Mouse (Mus musculus) heart, postnatal 4 days (tissue): ENCODE data around the gene Myrip. TPM values are rescaled to one million over a fixed set of nuclear protein-coding genes. Genes with fewer than 3 reads are reported as not detected.
A peak's percentile ranks its signal among the peaks of the same experiment; 100 is the strongest.
"Not testable (repeated sequence)": the region's sequence is repeated elsewhere in the genome, so short reads cannot be mapped to it uniquely, and the experiment has no call there.

Experiments
- DNase-seq: peaks from one replicate; pipeline ENCODE4 v3.0.0; 2021
- total RNA-seq, 2 experiments: library from RNA; stranded (reverse); gene quantifications; 2 replicates each; pipeline ENCODE4 v1.2.3; 2021

Gene Myrip
- total RNA-seq, 2 experiments from 2014 or later = 1.2 to 1.3 TPM

DNA sequence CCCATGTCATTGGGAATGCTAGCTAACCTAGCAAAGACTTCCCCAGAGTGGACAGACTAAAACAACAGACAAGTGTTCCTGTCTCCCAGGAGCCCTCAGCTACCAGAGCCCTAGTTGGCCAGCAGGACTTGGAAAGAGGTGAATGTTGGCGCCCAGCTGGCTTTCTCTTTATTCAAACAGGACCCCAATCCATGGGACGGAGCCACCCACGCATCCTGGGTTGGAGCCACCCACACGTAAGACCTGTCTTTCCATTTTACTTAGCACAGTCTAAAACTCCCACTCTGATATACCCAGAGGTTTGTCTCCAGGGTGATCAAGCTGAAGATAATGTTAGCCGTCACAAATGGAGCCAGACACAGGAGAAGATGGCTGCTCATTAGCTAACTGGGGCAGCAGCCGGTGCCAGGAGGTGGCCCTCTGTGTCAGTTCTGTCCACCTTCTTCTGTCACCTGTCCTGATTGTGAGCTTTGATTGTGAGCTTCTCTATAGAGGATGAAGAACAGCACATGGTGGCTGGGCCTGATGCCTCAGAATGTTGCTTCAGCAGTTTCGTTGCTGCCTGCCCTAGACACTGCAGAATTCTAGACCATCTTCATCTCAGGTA is 95.4 kb downstream of the Myrip start:
- DNase-seq = no peak

DNA sequence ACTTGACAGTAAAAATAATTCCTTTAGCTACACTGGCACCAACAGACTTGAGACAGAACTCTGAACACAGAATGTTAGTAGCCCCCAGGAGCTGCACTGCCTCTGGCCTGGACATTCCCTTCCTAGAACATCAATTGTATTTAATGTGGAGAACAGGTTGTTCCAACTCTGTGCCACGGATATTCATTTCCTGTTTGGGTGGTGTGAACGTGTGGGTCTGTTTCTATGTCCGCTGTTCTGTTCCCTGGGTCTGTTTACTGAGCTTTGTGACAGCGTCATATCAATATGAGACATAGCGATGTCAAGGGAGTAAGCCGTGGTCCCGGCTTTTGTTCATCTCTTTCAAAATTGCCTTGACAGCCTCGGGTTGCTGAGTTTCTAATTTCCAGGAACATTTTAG is 97.0 kb downstream of the Myrip start:
- DNase-seq = no peak

DNA sequence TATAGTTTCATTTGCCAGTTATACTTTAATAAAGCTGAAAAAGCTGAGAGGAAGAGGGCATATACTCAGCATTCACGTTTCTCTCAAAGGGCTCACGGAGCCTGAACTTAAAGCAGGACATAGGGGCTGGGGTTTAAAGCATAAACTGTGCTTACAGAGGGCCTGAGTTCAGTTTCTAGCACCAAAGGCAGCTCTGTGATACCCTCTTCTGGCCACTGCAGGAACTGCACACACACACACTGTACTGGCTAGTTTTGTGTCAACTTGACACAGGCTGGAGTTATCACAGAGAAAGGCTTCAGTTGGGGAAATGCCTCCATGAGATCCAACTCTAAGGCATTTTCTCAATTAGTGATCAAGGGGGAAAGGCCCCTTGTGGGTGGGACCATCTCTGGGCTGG is 98.2 kb downstream of the Myrip start:
- DNase-seq = not testable (repeated sequence)

DNA sequence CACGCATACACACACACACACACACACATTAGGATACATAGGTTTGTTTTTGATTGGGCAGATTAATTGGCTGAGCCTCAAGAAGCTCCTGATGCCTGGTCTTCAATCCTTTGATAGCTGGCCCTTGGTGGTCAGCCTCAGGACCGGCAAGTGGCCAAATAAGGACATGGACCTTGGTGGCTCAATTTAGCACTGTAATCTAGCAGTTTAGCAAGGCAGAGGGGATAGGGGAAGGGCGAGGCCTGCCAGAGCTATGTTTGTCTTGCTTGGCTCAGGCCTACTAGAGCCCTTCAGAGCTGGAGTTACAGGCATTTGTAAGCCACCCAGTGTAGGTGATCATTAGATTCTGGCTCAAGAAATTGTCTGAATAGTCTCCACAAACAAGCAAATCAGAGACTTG is 101.1 kb downstream of the Myrip start:
- DNase-seq = peak; percentile 46

DNA sequence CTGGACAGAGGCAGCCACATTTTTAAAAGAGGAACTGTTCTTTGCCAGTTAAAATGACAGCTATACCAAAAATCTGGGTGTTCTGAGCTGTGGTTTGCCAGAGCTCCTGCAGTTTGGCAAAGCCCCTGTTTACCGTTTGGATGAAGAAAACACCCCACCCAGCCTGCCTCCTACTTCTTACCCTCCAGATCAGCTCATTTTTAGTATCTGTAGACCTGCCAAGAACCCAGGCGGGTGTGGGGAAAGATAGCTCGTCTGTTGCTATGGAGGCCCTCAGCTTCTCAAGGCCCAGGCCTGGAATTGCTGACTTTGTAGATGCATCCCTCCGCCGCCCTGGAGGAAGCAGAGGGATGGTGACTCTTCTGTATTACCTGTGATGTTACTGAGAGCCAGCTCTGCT is 102.3 kb downstream of the Myrip start:
- DNase-seq = no peak

DNA sequence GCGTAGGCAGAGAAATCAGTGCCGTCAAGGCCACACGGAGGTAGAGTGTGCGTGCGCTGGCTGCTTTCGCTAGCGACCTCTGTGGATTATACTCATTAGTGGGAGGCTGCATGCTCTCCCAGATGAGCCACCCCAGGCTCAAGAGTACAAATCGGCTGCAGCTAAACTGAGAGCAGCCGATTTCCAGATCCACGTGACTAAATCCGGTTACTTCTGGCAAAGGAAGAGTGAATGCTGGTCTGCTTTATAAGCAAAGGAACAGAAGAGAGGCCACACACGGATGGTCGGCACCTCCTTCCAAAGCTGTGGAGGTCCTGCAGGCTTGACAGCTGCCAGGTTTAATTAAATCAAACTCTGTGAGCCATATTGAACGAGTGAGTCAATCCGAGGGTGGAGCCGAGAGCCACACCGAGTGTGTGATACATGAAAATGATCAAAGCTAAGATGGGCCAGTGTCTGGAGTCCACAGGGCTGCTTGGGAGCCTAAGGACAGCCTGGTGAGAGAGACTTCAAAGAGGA is 108.4 kb downstream of the Myrip start:
- no peak for DNase-seq

DNA sequence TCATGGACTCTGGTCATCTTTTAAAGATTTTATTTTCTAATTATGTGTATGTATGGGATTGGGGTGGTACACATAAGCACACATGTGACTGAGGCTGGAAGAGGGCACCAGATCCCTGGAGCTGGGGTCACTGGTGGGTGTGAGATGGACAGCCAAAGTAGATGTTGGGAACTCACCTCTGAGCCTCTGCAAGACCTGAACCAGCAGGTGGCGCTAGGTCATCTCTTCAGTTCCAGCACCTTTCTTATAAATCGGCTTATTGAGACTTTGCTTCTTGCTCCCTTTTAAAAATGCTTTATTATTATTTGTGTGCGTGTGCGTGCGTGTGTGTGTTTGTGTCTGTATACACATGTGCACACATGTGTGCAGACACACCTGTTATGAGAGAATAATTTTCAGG is 109.1 kb downstream of the Myrip start:
- DNase-seq = peak; percentile 54

DNA sequence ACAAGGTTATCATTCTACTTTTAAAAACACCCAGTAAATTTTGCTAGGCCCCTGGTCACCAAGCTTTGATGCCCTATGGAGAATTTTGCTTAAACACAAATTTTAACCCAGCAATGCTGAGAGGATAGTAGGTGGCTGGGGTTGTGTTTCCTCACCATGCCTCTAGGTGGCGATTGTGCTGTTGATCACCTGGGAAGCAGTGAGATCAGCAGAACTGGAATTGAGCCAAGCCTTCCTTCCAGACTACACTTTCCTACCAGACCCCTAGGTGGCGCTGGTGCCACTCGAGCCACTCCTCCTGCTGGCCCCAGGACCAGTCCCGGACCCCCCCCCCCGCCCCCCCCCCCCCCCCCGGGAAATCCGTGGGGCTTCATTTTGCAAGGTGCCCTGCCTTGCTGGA is 114.2 kb downstream of the Myrip start:
- DNase-seq = peak; percentile 89

DNA sequence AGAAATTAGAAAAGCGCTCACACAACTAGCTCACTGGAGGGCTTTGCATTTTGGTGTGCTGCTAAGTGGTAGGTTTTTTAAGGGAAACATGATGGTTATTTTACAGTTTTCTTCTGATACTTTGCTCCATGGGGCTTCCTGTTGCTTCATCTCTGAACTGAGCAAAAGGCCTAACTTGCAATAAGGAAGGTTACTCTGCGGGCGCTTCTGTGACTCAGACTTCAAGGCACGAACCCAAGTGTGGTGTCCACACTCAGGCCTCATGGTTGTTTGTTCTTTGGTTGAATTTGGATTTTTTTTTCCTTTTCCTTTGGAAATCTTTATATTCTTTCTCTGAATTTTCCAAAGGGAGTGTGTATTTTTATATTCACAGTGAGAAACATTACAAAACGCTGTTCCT is 114.8 kb downstream of the Myrip start:
- DNase-seq = no peak

DNA sequence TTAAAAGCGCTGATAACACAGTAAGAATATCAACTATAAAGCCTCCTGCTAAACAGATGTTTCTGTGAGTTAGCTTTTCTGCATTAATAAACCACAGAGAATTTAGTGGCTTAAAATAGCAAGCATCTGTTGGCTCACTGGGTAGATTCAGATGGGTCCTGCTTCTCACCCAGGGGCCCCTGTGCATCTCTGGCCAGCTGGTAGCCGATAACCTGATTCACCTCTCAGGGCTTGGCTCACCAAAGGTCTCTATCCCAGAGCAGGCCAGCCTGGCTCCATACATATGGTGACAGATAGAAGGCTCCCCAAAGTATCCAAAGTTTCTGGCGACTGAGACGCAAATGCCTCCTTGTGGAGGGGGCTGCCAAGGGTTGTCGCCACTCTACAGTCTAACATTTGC is 115.4 kb downstream of the Myrip start:
- no peak for DNase-seq

DNA sequence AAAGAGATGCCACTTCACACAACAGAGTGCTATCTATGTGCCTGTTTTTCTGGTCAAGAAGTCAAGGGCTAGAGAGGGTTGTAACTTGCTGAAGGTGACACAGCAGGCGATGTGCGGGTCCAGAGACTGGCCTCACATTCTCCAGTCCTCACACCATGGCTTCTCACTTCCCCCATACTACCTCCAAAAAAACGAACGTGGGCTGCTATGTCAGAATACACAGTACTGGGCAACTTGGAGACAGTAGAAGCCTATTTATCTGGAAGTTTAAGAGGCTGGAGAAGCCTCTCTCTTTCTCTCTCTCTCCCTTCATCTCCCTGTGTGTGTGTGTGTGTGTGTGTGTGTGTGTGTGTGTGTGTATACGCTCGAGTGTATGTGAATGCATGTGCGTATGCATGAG is 117.3 kb downstream of the Myrip start:
- no peak for DNase-seq

DNA sequence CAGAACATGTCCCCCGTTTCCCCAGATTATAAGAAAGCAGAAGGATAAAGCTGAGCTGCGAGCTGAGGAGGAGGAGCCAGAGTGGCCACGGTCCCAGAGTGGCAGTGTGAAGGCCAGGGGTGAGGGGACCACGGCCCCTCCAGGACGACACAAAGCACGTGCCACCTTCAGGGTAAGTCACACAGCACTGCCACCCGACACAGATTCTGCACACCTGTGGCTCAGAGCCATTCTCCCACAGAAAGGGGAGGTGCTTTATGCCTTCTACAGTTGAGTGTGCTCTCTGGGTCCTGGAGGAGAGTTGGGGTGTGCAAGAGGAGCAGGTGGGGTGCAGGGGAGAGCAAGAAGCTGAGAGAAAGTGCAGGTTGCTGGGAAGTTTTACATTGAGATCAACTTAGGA is 123.3 kb downstream of the Myrip start:
- DNase-seq = no peak

DNA sequence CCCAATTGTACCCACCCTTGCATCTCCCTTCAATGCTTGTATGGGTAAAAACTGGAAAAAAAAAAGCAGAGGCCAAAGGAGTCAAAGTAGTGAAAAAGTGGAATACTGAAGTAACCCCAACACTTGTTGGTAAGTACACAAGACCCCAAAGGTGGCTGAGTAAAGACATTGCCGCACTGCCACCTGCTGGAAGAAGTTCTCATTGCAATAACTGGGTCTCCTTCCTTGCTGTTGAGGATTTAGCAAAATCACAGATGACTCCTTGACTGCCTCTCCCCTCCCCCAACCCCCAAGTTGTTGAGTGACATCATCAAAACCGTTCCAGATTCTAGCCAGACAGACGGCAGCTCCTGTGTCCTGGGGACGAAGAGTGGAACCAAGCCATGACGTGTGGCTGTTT is 124.5 kb downstream of the Myrip start:
- DNase-seq = peak; percentile 78

DNA sequence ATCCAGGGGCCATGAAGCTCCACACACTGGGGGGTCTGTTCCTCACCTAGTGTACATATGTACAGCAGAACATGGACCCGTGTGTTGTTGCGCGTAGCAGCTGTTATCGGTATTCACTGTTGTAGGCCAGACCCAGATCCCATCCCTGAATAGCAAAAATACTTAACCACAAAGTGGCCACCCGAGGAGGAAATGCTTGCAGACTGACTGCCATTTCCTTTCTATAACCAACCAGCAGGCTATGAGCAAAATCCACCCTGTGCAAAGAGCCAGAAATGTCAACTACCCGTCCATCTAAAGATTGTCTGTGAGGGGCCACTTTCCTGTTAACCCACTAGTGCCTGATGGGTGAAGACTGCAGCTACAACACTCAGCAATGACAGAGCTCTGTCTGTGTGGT is 126.9 kb downstream of the Myrip start:
- DNase-seq = no peak

DNA sequence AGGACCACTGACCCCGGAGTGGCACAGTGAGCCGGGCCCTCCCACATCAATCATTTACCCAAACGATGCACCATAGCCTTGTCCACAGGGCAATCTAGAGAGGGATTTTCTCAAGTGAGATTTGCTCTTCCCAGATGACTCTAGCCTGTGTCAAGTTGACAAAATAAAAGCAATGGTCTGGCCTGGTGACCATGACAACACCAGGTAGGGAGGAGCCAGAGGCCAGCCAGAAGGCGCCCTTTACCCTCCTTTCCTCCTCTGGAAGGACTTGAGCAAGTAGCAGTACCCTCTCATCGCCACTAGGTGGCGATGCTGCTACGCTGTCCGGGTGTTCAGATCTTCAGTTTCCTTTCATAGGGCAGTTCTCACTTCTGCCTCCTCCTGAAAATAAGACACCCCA is 132.4 kb downstream of the Myrip start:
- peak; percentile 75 for DNase-seq

DNA sequence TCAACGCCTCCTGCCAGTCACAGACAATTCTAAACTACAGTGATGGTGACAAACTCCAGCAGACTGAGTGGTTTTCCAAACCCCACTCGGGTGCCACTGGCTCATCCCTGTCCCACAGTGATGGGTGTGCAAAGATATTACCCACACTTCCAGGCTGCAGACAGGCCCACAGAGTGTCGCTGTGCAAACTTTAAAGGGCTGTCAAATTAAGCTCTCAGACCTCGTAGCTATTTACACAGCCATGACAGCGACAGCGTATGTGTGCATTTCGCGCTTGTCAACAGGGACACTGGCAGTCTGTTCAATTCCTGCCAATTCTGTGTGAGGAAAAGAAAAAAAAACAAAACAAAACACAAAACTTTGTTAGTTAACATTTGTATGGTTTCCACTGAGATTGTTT is 134.5 kb downstream of the Myrip start:
- DNase-seq = no peak

DNA sequence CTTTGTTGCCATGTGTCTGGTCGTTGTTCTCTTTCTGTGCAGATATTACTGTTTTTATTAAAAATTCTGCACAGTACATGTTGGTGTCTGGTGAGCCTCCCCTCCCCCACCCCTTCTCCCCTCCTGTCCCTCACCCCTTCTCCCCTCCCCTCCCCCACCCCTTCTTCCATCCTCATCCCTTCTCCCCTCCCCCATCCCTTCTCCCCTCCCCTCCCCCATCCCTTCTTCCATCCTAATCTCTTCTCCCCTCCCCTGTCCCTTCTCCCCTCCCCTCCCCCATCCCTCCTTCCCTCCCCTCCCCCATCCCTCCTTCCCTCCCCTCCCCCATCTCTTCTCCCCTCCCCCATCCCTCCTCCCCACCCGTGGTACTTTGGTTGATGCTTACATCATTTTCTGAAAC is 135.5 kb downstream of the Myrip start:
- no peak for DNase-seq

DNA sequence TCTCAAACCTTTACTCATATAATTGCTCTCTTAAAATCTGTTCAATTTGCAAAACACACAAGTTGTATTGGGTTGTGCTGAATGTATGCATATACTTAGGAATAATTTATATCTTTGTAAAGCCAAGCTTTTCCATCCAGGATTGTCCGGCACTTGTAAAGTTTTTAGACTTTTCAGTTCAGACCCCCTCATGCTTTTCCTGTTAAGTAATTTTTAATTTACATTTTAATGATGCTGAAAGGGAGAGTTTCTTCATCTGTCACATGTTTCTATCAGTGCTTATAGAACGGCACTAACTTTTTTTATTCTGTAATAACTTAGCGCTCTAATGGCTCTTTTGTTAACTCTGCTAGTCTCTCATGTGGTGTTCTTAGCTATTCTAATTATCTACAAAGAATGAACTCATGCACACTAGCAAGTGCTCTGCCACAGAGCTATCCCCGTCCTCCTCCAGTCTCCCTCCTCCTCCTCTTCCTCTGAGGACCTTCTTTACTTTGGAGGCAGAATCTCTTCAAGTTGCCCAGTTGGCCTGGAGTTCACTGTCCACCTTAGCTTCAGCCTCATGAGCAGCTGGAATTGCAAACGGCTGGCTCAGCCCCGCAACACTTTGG is 136.1 kb downstream of the Myrip start:
- no peak for DNase-seq

DNA sequence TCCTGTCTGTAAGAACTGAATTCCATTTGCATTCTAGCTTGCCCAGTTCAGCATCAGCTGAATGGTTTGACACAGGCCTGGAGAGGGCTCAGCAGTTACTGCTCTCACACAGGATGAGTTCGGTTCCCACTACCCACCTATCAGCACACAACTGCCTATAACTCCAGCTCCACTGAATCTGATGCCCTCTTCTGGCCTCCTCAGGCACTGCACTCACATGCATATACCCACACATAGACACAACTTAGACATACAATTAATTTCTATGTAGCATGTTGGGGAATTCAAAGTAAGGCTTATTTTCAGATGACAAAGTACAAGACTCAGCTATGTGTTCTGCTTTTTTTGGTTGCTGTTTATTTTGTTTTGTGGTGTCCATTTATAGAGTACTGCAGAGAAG is 137.0 kb downstream of the Myrip start:
- DNase-seq = no peak

DNA sequence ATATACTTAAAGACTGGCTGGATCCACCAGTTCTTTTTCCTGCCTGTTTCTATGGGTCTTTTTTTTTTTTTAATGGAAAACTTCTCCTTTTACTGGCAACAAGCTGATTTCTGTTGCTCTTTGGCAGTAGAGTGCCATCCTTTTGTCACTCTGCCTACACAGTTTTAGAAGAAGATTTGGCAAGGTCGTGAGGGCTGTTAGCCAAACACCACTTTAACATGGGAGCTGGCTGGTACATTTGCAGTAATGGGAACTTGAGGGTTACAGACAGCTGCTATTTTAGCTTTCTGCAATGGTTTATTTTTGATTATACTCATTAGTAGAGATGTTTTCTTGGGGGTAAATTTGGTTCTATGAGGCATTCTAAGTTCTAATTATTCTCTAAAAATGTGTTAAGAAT is 137.5 kb downstream of the Myrip start:
- DNase-seq = no peak

DNA sequence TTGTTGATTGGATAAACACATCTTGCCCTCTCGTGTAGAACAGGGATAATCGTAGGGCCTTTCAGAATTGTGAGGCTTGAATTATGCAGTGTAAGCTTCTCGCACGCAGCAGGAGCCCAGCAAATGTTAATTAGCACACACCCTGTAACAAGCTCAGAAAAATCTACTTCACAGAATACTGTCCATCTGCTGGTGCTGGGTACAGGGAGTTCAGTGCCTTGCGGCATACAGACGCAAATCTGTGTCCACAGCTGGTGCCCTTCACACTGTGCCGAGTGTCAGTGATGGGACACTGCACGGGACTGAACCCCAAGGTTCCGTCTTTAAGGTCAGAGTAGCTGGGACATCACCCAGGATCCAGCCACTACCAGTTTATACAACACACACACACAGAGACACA is 143.3 kb downstream of the Myrip start:
- DNase-seq = no peak

DNA sequence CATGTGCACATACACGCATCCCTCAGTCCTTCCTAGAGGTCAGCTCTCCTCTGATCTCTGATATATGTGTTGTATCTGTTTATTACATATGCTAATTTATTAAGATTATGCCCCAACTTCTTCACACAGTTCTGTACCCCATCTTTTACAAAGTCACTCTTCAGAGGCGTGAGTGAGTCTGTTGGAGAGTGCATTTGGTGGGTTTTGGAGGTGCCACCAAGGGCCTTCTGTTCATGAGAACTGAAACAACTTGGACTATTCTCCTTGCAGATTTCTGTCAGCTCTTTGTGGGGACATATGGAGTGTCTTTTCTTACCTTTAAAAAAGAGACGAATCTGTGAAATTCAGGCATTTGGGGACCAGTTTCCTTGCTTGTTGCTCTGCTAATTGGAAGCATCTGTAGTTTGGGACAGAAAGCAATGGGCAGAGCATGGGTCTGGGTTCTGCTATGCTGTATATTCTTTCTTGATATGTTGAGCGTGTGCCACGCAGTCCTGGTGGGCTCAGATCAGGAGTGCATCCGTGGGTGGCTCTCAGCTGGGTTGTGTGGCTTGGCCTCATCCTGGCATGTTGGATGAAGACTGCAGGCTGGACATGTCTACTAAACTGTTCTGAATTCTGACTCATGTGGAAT is 148.5 kb downstream of the Myrip start:
- no peak for DNase-seq

DNA sequence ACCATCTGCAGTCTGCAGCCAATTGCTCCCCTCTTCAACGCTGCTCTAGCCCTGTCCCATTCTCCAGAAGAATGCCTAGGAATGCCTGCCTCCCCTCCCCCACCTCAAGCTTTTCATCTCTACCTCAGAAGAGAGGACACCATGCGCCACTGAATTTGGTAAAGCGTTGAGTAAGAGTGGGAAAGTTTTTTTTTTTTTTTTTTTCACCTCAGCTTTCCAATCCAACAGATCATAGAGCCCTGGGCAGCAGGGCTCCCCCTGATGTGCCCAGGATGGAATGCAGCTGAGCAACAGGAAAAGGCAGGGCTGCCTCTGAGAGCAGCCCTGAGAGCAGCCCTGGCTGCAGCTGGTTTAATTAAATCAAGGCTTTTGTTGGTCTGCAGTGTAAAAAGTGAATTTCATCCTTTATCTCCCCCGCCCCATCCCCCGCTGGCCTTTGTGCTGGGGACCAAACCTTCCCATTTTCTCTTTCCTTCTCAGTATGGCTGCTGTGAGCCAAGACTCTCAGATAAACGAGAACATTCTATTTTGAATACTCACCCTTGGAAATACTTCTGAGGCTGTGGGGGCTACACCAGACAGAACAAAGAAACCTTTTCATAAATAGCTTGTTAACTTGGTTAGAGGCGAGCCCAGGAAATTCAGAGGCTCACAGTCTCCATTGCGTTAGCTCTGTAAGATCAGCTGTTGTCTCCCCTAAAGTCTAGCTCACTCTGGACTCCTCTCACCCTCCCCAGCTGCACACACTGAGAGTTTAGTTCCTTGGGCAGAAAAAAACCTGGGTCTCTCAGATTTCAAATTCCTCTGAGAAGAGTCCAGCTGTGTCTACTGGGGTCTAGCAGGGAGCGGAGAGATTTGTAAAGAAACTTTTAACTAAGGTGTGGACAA is 154.7 kb downstream of the Myrip start:
- peak; percentile 55 for DNase-seq
